Mouse (Mus musculus): ENCODE measurements around the gene Trpt1. TPM values are rescaled to one million over a fixed set of nuclear protein-coding genes. Genes with fewer than 3 reads are reported as not detected.

Gene Trpt1
- polyA plus RNA-seq (2012; rRNA removed), result 18.6 and 25.5 TPM in 2 replicates

DNA sequence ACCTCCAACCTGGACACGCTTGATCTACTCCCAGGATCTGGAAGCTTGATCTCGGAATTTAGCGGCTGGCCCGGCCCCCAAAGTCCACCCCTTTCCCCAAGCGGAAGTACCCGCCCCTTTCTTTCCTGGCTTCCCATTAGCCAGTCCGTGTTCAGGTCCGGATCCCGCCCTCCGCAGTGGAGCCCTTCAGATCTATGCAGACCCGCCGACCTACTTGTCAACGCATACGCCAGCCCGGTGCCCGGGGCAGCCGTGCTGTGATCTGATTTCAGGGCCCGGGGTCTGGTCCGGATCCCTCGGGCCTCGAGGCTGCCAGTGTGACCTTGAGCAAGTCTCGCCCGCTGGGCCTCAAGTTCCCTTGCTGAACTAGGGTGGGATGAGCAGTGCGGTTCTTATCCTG is at the start of gene Trpt1, which contains the start of gene Nudt22:
Gene Trpt1, plus strand, starts transcription at position 126 of the 400 bp plus-strand sequence.
Gene Nudt22, minus strand, starts transcription at position 112 of the 400 bp plus-strand sequence.
- TF ChIP-seq POLR2A (IDR thresholded peaks at IDR 0.05; ENCODE audit: borderline replicate concordance, extremely low read depth, insufficient read depth, insufficient read length, poor library complexity, severe bottlenecking) (peak; percentile 36; the same call in 1 of the 2 replicates), CTCF (IDR thresholded peaks at IDR 0.05; ENCODE audit: borderline replicate concordance, extremely low read depth, insufficient read depth, insufficient read length) (no peak)
- peak; percentile 93 for DNase-seq (ENCODE audit: low read depth)

DNA sequence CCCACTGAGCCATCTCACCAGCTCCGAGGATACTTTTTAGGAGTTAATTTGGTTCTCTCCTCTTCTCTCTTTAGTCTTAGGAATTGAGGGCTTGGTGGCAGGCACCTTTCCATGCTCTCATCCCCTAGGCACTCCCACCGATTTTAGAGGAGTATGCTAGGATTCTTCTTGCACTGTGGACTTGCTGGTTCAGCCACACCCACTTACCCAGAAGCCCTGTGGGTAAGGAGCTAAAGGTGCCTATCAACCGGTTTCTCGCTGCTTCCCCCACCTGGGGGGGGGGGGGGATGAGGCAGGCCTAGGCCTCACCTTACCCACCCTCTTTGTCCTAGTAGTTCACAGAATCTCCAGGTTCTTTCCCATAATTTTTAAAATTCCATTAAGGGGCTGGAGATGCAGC is 48.2 kb upstream of the Trpt1 start:
- no peak for DNase-seq (ENCODE audit: low read depth)
- no peak for TF ChIP-seq CTCF (IDR thresholded peaks at IDR 0.05; ENCODE audit: borderline replicate concordance, extremely low read depth, insufficient read depth, insufficient read length)
- no peak for TF ChIP-seq POLR2A (IDR thresholded peaks at IDR 0.05; ENCODE audit: borderline replicate concordance, extremely low read depth, insufficient read depth, insufficient read length, poor library complexity, severe bottlenecking)

DNA sequence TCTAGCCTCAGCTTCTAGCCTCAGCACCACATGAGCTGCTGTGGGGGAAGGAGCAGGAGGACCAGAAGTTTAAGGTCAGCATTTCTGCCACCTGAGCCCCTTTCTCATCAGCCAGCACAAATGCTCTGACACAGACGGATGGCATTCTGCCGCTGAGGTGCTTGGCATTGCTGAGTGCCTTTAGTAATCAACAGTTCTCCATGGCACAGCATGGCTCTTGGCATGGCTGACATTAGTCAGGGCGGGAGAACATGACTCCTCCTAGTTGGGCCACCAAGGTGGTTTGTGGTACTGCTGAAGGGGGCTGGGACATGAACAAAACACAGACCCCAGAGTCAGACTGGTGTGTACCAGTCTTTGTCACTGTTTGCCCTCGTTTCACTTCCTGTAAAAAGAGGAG is 47.7 kb upstream of the Trpt1 start:
- DNase-seq (ENCODE audit: low read depth), result no peak
- TF ChIP-seq POLR2A (IDR thresholded peaks at IDR 0.05; ENCODE audit: borderline replicate concordance, extremely low read depth, insufficient read depth, insufficient read length, poor library complexity, severe bottlenecking), result no peak
- TF ChIP-seq CTCF (IDR thresholded peaks at IDR 0.05; ENCODE audit: borderline replicate concordance, extremely low read depth, insufficient read depth, insufficient read length), result no peak

DNA sequence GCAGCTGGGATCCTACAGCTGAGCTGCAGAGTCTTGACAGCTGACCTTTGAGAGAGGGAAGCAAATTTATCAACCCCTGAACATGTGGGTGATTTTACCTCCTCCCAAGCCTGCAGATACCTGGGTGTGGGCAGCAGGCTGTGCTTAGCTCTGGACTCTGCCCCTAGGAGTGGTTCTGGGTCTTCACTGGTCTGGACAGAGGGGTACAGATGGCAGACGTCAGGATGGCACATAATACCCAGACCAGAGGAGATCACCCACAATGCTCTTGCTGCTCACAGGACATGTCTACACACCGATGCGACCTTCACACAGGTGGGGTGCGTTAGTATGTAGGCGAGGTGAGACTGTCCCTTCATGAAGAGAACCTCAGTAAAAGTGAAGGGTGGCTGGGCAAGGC is 46.4 kb upstream of the Trpt1 start:
- no peak for DNase-seq (ENCODE audit: low read depth)
- no peak for TF ChIP-seq POLR2A (IDR thresholded peaks at IDR 0.05; ENCODE audit: borderline replicate concordance, extremely low read depth, insufficient read depth, insufficient read length, poor library complexity, severe bottlenecking)
- no peak for TF ChIP-seq CTCF (IDR thresholded peaks at IDR 0.05; ENCODE audit: borderline replicate concordance, extremely low read depth, insufficient read depth, insufficient read length)

DNA sequence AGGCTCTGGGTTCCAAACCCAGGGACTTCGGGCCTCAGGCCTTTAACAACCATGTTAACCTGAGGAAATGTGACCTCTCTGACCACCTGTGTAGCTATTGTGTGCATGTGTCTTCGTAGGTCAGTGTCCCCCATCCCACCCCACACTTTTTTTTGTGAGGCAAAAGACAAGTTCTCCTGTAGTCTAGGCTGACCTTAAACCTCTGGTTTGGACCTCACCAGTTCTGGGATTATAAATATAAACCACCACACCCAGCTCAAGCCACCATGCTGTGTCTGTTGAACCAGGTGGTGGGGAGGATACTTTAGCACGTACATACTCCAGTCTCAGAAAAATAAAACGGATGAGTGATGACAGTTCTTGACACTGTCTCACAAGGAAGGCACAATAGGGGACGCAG is 46.0 kb upstream of the Trpt1 start:
- TF ChIP-seq POLR2A (IDR thresholded peaks at IDR 0.05; ENCODE audit: borderline replicate concordance, extremely low read depth, insufficient read depth, insufficient read length, poor library complexity, severe bottlenecking), result no peak
- TF ChIP-seq CTCF (IDR thresholded peaks at IDR 0.05; ENCODE audit: borderline replicate concordance, extremely low read depth, insufficient read depth, insufficient read length), result no peak
- DNase-seq (ENCODE audit: low read depth), result no peak

DNA sequence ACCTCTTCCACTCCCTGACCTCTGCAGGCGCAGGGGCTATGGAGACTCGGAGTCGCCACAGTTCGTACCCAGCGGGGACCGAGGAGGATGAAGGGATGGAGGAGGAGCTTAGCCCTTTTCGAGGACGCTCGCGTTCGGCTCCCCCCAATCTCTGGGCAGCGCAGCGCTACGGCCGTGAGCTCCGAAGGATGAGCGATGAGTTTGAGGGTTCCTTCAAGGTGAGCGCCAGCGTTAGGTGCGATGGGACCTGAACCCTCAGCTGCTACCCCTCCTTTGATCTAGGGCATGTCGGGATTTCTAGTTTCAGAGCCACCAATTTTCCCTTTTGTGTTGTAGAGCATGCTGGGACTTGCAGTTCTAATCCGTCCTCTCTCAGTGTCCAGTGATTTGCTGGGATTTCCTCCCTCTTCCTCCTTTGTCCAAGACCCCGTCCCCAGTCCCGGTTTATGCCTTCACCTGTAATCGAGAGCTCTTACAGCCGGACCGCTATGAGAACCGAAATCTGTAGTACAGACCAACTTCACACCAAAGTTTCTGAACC is 45.2 kb upstream of the Trpt1 start:
- peak; percentile 92 for DNase-seq (ENCODE audit: low read depth)
- TF ChIP-seq POLR2A (IDR thresholded peaks at IDR 0.05; ENCODE audit: borderline replicate concordance, extremely low read depth, insufficient read depth, insufficient read length, poor library complexity, severe bottlenecking) (peak; percentile 67; the same call in 1 of the 2 replicates), CTCF (IDR thresholded peaks at IDR 0.05; ENCODE audit: borderline replicate concordance, extremely low read depth, insufficient read depth, insufficient read length) (no peak)

DNA sequence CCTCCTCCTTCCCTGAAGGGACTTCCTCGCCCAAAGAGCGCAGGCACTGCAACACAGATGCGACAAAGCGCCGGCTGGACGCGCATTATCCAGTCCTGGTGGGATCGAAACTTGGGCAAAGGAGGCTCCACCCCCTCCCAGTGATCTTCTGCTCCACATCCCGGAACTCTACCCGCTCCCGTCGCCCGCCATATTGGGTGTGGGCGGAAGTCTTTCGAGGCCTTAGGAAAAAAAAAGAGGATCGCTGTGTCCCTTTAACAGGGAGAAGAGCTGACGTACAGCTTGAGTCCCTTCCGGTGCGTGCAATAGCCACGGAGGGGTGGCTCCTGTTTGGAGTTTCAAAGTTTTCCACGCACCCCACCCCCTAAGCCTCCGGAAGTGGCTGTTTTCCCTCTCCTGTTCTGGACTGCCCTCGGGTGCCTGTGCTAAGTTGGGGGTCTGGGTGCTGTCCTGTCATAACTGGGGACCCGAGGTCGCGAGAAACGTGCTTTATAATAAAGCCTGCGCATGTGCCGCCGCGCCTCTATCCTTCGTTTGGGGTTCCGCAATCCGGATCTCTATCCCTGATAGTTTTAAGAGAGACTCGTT is 44.5 kb upstream of the Trpt1 start:
- peak; percentile 98 for DNase-seq (ENCODE audit: low read depth)
- TF ChIP-seq CTCF (IDR thresholded peaks at IDR 0.05; ENCODE audit: borderline replicate concordance, extremely low read depth, insufficient read depth, insufficient read length) (no peak), POLR2A (IDR thresholded peaks at IDR 0.05; ENCODE audit: borderline replicate concordance, extremely low read depth, insufficient read depth, insufficient read length, poor library complexity, severe bottlenecking) (peak; percentile 61; the same call in 1 of the 2 replicates)

DNA sequence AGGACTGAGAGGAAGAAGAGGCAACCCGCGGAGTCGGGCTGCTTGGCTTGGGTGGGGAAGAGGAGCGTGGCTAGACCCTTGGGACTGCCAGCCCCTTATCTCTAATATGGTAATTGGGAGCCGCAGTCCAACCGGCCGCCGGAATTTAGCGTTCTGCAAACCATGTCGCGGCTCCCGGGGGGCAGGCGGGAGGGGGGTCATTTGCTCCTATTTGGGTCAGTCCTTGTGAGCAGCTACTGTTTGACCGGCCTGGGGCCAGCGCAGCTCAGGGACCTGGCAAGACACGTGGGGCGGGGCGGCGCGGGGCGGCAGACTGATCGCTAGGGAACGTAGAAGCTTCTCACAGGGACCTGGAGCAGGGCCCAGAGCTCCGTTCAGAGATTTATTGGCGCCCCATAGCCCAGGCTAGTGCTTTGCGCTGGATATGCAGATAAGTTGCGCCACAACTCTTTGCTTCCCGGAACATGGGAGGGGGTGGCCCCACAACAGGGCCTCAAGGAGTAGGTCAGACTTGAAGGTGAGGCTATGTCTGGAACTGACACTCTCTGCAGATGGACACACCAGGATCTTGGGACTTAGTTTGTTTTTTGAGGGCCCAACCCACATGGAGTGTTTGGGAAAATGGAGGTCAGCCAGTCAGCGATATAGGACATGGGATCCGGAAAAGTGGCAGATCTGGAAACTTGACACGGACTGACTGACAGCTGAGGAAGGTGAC is 43.8 kb upstream of the Trpt1 start:
- DNase-seq (ENCODE audit: low read depth), result peak; percentile 82
- TF ChIP-seq POLR2A (IDR thresholded peaks at IDR 0.05; ENCODE audit: borderline replicate concordance, extremely low read depth, insufficient read depth, insufficient read length, poor library complexity, severe bottlenecking), result no peak
- TF ChIP-seq CTCF (IDR thresholded peaks at IDR 0.05; ENCODE audit: borderline replicate concordance, extremely low read depth, insufficient read depth, insufficient read length), result no peak

DNA sequence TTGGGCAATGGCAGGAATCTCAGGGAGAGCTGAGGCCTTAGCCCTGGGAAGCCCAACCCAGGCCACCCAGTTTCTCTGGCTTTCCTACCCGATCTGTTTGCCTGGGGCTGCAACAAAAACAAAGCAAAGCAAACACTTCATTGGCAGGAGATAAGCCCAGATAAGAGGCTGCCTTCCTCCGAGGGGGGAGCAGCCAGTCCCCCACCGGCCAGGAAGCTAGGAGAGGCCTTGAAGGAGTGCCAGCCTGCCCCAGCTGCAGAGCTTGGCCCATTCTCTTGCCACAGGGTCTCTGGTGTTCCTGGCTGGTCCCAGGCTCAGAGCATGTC is 43.3 kb upstream of the Trpt1 start:
- DNase-seq (ENCODE audit: low read depth), result no peak
- TF ChIP-seq POLR2A (IDR thresholded peaks at IDR 0.05; ENCODE audit: borderline replicate concordance, extremely low read depth, insufficient read depth, insufficient read length, poor library complexity, severe bottlenecking) (no peak), CTCF (IDR thresholded peaks at IDR 0.05; ENCODE audit: borderline replicate concordance, extremely low read depth, insufficient read depth, insufficient read length) (no peak)

DNA sequence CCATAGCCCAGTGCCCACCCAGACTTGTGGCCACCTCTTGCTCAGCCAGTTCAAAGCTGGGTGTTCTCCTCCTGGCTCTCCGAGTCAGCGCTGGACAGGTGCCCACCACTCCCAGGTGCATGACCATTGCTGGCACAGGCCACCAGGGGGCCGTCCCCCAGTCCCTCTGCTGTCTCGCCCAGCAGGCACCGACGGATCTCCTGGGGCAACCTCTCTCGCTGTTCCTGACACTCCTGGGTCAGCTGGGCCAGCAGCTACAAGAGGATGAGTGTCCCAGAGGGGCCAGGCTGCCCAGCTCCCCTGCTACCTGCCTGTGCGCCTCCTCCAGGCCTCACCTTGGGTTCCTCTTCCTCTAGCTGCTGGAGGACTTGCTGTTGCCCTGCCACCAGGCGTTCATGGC is 41.9 kb upstream of the Trpt1 start:
- peak; percentile 35; the same call in 1 of the 2 replicates for TF ChIP-seq CTCF (IDR thresholded peaks at IDR 0.05; ENCODE audit: borderline replicate concordance, extremely low read depth, insufficient read depth, insufficient read length)
- no peak for TF ChIP-seq POLR2A (IDR thresholded peaks at IDR 0.05; ENCODE audit: borderline replicate concordance, extremely low read depth, insufficient read depth, insufficient read length, poor library complexity, severe bottlenecking)
- DNase-seq (ENCODE audit: low read depth), result no peak

DNA sequence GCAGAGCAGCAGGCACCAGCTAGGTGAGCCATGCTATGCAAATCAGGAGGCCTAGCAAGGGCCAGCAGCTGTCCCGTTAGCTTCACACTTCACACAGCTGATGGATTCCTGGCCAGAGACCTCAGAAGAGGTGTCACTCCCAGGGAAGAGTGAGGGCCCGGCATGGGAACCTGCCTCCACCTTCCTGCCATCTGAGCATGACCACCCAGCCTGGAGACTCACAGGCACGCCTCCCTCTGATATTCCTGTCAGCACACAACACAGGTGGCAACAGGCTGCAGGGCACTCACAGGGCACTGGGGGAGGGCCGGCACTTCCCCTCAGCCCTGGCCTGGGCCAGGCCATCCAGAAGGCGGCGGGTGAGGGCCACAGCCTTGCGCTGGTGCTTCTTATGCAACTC is 40.5 kb upstream of the Trpt1 start:
- TF ChIP-seq POLR2A (IDR thresholded peaks at IDR 0.05; ENCODE audit: borderline replicate concordance, extremely low read depth, insufficient read depth, insufficient read length, poor library complexity, severe bottlenecking) (no peak), CTCF (IDR thresholded peaks at IDR 0.05; ENCODE audit: borderline replicate concordance, extremely low read depth, insufficient read depth, insufficient read length) (no peak)
- DNase-seq (ENCODE audit: low read depth), result no peak

All from brain, embryonic 14.5 days (tissue).